Mouse (Mus musculus): Measurements from ENCODE around the gene Dnajb12. TPM values are rescaled to one million over a fixed set of nuclear protein-coding genes. Genes with fewer than 3 reads are reported as not detected.
"Not testable (repeated sequence)": the region's sequence is repeated elsewhere in the genome, so short reads cannot be mapped to it uniquely, and the experiment has no call there.

The Dnajb12 gene
- polyA plus RNA-seq, 1 experiment from 2014 or later, result 27.4 TPM

GRCm38 (mm10) chr10:59864884-59865726 is 14.3 kb upstream of the Dnajb12 start:
- TF ChIP-seq CTCF (IDR thresholded peaks at IDR 0.05; ENCODE audit: low read depth), result peak; percentile 100
- Histone ChIP-seq H3K27me3 (replicated peaks; ENCODE audit: control insufficient read depth, insufficient read depth, low read length) (no peaks in the 10 kb centered on the region), H3K4me2 (replicated peaks; ENCODE audit: low read depth) (no peak overlapping the region), H3K36me3 (ENCODE audit: control insufficient read depth, insufficient read depth) (peaks cover 17% of the 10 kb centered on the region; the same call in 1 of the 2 replicates), H3K9ac (ENCODE audit: low read depth, low read length) (no peak overlapping the region), H3K27ac (ENCODE audit: low read depth, low read length) (no peak overlapping the region), H3K4me3 (ENCODE audit: low read depth, low read length) (no peak overlapping the region), H3K4me1 (replicated peaks; ENCODE audit: control insufficient read depth, insufficient read depth, low read length) (no peaks in the 10 kb centered on the region), H3K9me3 (ENCODE audit: control insufficient read depth) (no peaks in the 10 kb centered on the region)
- WGBS, result 41% methylated on average over 13 of the region's 13 CpGs
- ATAC-seq, result peak; percentile 67

- Histone ChIP-seq H3K4me2 (replicated peaks; ENCODE audit: low read depth) (no peak overlapping the region), H3K4me3 (ENCODE audit: low read depth, low read length) (no peak overlapping the region), H3K9me3 (ENCODE audit: control insufficient read depth) (no peaks in the 10 kb centered on the region), H3K27ac (ENCODE audit: low read depth, low read length) (no peak overlapping the region), H3K27me3 (replicated peaks; ENCODE audit: control insufficient read depth, insufficient read depth, low read length) (no peaks in the 10 kb centered on the region), H3K9ac (ENCODE audit: low read depth, low read length) (no peak overlapping the region), H3K36me3 (ENCODE audit: control insufficient read depth, insufficient read depth) (peaks cover 14% of the 10 kb centered on the region; the same call in 1 of the 2 replicates), H3K4me1 (replicated peaks; ENCODE audit: control insufficient read depth, insufficient read depth, low read length) (no peaks in the 10 kb centered on the region)
- TF ChIP-seq CTCF (IDR thresholded peaks at IDR 0.05; ENCODE audit: low read depth), result no peak
- WGBS, result 69% methylated on average over 11 of the region's 11 CpGs
- ATAC-seq, result no peak
These were observed 11.1 kb upstream of the Dnajb12 start for GRCm38 (mm10) chr10:59868266-59868665.

- Histone ChIP-seq H3K4me3 (ENCODE audit: low read depth, low read length) (no peak overlapping the region), H3K36me3 (ENCODE audit: control insufficient read depth, insufficient read depth) (no peaks in the 10 kb centered on the region), H3K27ac (ENCODE audit: low read depth, low read length) (no peak overlapping the region), H3K9me3 (ENCODE audit: control insufficient read depth) (no peaks in the 10 kb centered on the region), H3K9ac (ENCODE audit: low read depth, low read length) (no peak overlapping the region), H3K4me1 (replicated peaks; ENCODE audit: control insufficient read depth, insufficient read depth, low read length) (no peaks in the 10 kb centered on the region), H3K4me2 (replicated peaks; ENCODE audit: low read depth) (no peak overlapping the region), H3K27me3 (replicated peaks; ENCODE audit: control insufficient read depth, insufficient read depth, low read length) (no peaks in the 10 kb centered on the region)
- TF ChIP-seq CTCF (IDR thresholded peaks at IDR 0.05; ENCODE audit: low read depth), result 0 out of 2 replicates have a peak, but pooled peaks have one; percentile 4
- WGBS, result 89% methylated on average over 6 of the region's 6 CpGs
- no peak for ATAC-seq
These were observed 9.3 kb upstream of the Dnajb12 start for GRCm38 (mm10) chr10:59870038-59870437.

DNA sequence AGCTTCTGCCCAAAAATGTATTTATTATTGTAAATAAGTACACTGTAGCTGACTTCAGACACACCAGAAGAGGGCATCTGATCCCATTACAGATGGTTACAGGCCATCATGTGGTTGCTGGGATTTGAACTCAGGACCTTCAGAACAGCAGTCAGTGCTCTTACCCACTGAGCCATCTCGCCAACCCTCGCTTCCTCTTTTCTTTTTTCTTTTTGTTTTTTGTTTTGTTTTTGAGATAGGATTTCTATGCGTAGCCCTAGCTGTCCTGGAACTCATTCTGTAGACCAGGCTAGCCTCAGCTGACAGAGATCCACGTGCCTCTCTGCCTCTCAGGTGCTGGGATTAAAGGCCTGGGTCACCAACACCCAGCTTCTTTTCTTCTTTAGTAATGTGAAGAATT is 6.7 kb upstream of the Dnajb12 start:
- H3K27ac ChIP-seq (ENCODE audit: low read depth, low read length); H3K4me1 ChIP-seq (replicated peaks; ENCODE audit: control insufficient read depth, insufficient read depth, low read length); H3K36me3 ChIP-seq (ENCODE audit: control insufficient read depth, insufficient read depth); ATAC-seq; H3K27me3 ChIP-seq (replicated peaks; ENCODE audit: control insufficient read depth, insufficient read depth, low read length); H3K9ac ChIP-seq (ENCODE audit: low read depth, low read length); H3K4me2 ChIP-seq (replicated peaks; ENCODE audit: low read depth); H3K4me3 ChIP-seq (ENCODE audit: low read depth, low read length); H3K9me3 ChIP-seq (ENCODE audit: control insufficient read depth): not testable (repeated sequence)
- WGBS, result 92% methylated on average over 4 of the region's 4 CpGs

DNA sequence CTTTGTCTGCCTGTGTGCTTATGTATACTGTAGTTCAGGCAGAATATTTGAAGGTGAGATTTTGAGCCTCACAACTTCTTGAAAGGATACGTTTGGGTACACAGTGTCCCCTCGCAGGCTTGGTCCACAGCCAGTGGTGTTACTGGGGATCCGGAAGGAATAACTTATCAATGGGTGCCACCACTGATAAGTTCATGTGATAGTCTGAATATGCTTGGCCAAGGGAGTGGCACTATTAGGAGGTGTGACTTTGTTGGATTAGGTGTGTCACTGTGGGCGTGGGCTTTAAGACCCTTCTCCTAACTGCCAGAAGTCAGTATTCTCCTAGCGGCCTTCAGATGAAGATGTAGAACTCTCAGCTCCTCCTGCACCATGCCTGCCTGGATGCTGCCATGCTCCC is 6.2 kb upstream of the Dnajb12 start:
- no peak for TF ChIP-seq CTCF (IDR thresholded peaks at IDR 0.05; ENCODE audit: low read depth)
- 54% methylated on average over 5 of the region's 5 CpGs for WGBS
- no peaks in the 10 kb centered on the region for H3K9me3 ChIP-seq (ENCODE audit: control insufficient read depth)
- no peak overlapping the region for H3K4me3 ChIP-seq (ENCODE audit: low read depth, low read length)
- no peak overlapping the region for H3K27ac ChIP-seq (ENCODE audit: low read depth, low read length)
- H3K4me1 ChIP-seq (replicated peaks; ENCODE audit: control insufficient read depth, insufficient read depth, low read length), result no peaks in the 10 kb centered on the region
- no peak overlapping the region for H3K4me2 ChIP-seq (replicated peaks; ENCODE audit: low read depth)
- H3K36me3 ChIP-seq (ENCODE audit: control insufficient read depth, insufficient read depth), result no peaks in the 10 kb centered on the region
- H3K27me3 ChIP-seq (replicated peaks; ENCODE audit: control insufficient read depth, insufficient read depth, low read length), result no peaks in the 10 kb centered on the region
- H3K9ac ChIP-seq (ENCODE audit: low read depth, low read length), result no peak overlapping the region
- no peak for ATAC-seq

- H3K27ac ChIP-seq (ENCODE audit: low read depth, low read length), result no peak overlapping the region
- WGBS, result 54% methylated on average over 5 of the region's 5 CpGs
- TF ChIP-seq CTCF (IDR thresholded peaks at IDR 0.05; ENCODE audit: low read depth), result peak; percentile 16; the same call in 1 of the 2 replicates
- H3K36me3 ChIP-seq (ENCODE audit: control insufficient read depth, insufficient read depth), result no peaks in the 10 kb centered on the region
- no peak for ATAC-seq
- H3K27me3 ChIP-seq (replicated peaks; ENCODE audit: control insufficient read depth, insufficient read depth, low read length), result no peaks in the 10 kb centered on the region
- no peaks in the 10 kb centered on the region for H3K4me1 ChIP-seq (replicated peaks; ENCODE audit: control insufficient read depth, insufficient read depth, low read length)
- H3K4me2 ChIP-seq (replicated peaks; ENCODE audit: low read depth), result no peak overlapping the region
- H3K4me3 ChIP-seq (ENCODE audit: low read depth, low read length), result no peak overlapping the region
- no peaks in the 10 kb centered on the region for H3K9me3 ChIP-seq (ENCODE audit: control insufficient read depth)
- H3K9ac ChIP-seq (ENCODE audit: low read depth, low read length), result no peak overlapping the region
These were observed 5.7 kb upstream of the Dnajb12 start for GRCm38 (mm10) chr10:59873613-59874012.
